Mouse (Mus musculus): Measurements from ENCODE around the gene Dtl. TPM values are rescaled to one million over a fixed set of nuclear protein-coding genes. Genes with fewer than 3 reads are reported as not detected.

Dtl gene
- polyA plus RNA-seq, 1 experiment from 2014 or later, result 3.4 TPM

DNA sequence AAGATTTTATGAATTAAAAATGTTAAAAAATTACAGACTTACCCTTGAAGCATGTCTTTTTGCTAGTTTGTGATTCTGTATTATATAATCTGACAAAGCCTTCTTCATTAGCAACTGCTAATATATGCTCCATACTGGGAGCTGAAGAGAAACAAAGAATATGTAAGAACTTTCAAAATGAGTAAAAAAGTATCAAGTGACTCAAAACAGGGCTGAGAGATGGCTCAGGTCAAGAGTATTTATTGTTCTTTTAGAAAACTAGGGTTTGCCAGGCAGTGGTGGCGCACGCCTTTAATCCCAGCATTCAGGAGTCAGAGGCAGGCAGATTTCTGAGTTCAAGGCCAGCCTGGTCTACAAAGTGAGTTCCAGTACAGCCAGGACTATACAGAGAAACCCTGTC, 5.7 kb downstream of the Dtl start:
- Histone ChIP-seq H3K36me3 (ENCODE audit: control insufficient read depth, insufficient read depth, low read length) (no peaks in the 10 kb centered on the region), H3K4me3 (ENCODE audit: low read depth, low read length) (no peak overlapping the region), H3K9ac (ENCODE audit: low read depth, low read length) (no peak overlapping the region), H3K4me2 (ENCODE audit: low read length) (no peak overlapping the region), H3K9me3 (replicated peaks; ENCODE audit: control insufficient read depth, low read length, poor library complexity, severe bottlenecking) (no peaks in the 10 kb centered on the region), H3K4me1 (ENCODE audit: control insufficient read depth, insufficient read depth, low read length) (peaks cover 2% of the 10 kb centered on the region), H3K27ac (ENCODE audit: low read length) (no peak overlapping the region), H3K27me3 (ENCODE audit: control insufficient read depth, insufficient read depth, low read depth, low read length) (no peaks in the 10 kb centered on the region)
- ATAC-seq, result no peak
- WGBS, result 96% methylated on average over 2 of the region's 2 CpGs

DNA sequence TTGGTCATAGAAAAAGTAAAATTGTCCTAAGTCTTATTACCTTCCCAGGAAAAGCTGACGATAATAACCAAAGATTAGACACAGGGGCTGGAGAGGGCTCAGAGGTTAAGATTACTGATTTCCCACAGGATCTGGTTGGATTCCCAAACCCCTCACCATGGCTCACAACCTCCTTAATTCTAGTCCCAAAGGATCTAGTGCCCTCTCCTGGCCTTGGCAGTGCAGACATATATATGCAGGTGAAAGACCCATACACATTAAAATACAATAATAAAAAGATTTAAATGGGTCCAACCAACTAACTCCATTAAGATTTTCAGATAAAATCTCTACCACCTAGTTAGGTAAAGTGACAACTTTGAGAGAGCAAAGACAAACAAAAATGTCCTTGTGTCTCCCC, 7.5 kb downstream of the Dtl start:
- no peak overlapping the region for H3K9ac ChIP-seq (ENCODE audit: low read depth, low read length)
- no peaks in the 10 kb centered on the region for H3K27me3 ChIP-seq (ENCODE audit: control insufficient read depth, insufficient read depth, low read depth, low read length)
- H3K9me3 ChIP-seq (replicated peaks; ENCODE audit: control insufficient read depth, low read length, poor library complexity, severe bottlenecking), result no peaks in the 10 kb centered on the region
- no peaks in the 10 kb centered on the region for H3K36me3 ChIP-seq (ENCODE audit: control insufficient read depth, insufficient read depth, low read length)
- 82% methylated on average over 1 of the region's 1 CpGs for WGBS
- H3K4me2 ChIP-seq (ENCODE audit: low read length), result no peak overlapping the region
- no peak overlapping the region for H3K27ac ChIP-seq (ENCODE audit: low read length)
- H3K4me3 ChIP-seq (ENCODE audit: low read depth, low read length), result no peak overlapping the region
- no peaks in the 10 kb centered on the region for H3K4me1 ChIP-seq (ENCODE audit: control insufficient read depth, insufficient read depth, low read length)
- ATAC-seq, result no peak

DNA sequence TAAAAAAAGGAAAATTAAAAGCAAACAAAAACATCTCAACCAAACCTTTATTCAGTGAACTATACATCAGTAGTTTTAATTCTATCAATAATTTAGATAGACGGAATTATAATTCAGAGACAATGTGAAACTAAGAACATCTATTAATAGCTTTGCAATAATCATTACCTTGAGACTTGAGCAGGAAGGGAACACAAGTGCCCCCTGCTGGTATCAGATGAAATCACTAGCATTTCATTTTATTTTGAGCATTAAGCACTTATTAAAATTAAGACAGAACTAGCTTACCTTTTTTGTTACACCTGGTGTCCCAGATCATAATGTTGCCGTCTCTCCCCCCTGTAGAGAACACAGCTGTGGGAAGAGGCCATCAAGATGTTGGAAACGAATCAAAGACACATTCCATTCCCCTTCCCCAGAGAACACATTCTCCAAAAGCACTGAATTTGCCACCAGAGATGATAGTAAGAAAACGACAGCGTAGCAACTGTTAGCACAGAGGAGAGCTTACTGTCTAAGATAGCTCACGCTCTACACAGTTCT, 12.4 kb downstream of the Dtl start:
- Histone ChIP-seq H3K9me3 (replicated peaks; ENCODE audit: control insufficient read depth, low read length, poor library complexity, severe bottlenecking) (no peaks in the 10 kb centered on the region), H3K36me3 (ENCODE audit: control insufficient read depth, insufficient read depth, low read length) (no peaks in the 10 kb centered on the region), H3K4me1 (ENCODE audit: control insufficient read depth, insufficient read depth, low read length) (no peaks in the 10 kb centered on the region), H3K27ac (ENCODE audit: low read length) (no peak overlapping the region), H3K9ac (ENCODE audit: low read depth, low read length) (no peak overlapping the region), H3K27me3 (ENCODE audit: control insufficient read depth, insufficient read depth, low read depth, low read length) (no peaks in the 10 kb centered on the region), H3K4me3 (ENCODE audit: low read depth, low read length) (no peak overlapping the region), H3K4me2 (ENCODE audit: low read length) (no peak overlapping the region)
- WGBS, result 75% methylated on average over 6 of the region's 6 CpGs
- ATAC-seq, result no peak

DNA sequence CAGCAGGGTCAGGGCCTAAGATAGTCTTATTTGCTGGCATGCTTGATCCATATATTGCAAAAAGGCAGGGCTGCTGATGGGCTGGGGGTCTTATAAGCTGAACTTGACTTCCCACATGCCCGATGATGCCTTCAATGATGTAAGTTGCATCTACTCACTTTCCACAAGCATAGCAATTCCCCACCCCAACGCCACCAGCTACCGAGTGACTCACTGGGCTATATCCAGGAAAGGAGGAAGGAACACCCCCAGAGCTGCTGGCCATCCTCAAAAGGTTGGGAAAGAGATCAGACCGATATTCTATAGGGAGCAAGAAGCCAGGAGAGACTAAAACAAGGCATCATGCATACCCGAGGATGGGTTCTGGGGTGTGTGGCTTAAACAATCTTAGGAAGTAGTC, 15.6 kb downstream of the Dtl start:
- H3K36me3 ChIP-seq (ENCODE audit: control insufficient read depth, insufficient read depth, low read length), result no peaks in the 10 kb centered on the region
- H3K9ac ChIP-seq (ENCODE audit: low read depth, low read length), result no peak overlapping the region
- no peak overlapping the region for H3K4me2 ChIP-seq (ENCODE audit: low read length)
- 91% methylated on average over 5 of the region's 5 CpGs for WGBS
- no peak for ATAC-seq
- no peaks in the 10 kb centered on the region for H3K27me3 ChIP-seq (ENCODE audit: control insufficient read depth, insufficient read depth, low read depth, low read length)
- H3K9me3 ChIP-seq (replicated peaks; ENCODE audit: control insufficient read depth, low read length, poor library complexity, severe bottlenecking), result no peaks in the 10 kb centered on the region
- H3K27ac ChIP-seq (ENCODE audit: low read length), result no peak overlapping the region
- no peaks in the 10 kb centered on the region for H3K4me1 ChIP-seq (ENCODE audit: control insufficient read depth, insufficient read depth, low read length)
- H3K4me3 ChIP-seq (ENCODE audit: low read depth, low read length), result no peak overlapping the region

DNA sequence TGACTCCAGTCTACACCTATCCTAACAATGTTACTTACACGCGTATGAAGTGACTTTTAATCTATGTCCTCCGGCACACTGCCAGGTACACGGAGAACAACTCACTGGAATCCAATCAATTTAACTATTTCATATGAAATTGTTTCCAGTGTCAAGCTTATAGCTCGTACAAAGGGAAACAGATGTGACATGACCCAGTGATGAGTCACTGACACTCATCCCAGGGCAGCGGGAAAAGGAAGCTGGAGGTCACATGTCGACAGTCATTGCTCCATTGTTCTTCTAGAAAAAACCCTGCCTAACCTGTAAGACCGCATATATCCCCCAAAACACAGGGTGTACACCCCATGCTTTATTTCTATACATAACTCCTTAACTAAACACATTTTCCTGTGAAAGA, 18.2 kb downstream of the Dtl start:
- no peak overlapping the region for H3K4me3 ChIP-seq (ENCODE audit: low read depth, low read length)
- no peaks in the 10 kb centered on the region for H3K27me3 ChIP-seq (ENCODE audit: control insufficient read depth, insufficient read depth, low read depth, low read length)
- no peak overlapping the region for H3K4me2 ChIP-seq (ENCODE audit: low read length)
- H3K9me3 ChIP-seq (replicated peaks; ENCODE audit: control insufficient read depth, low read length, poor library complexity, severe bottlenecking), result no peaks in the 10 kb centered on the region
- H3K27ac ChIP-seq (ENCODE audit: low read length), result no peak overlapping the region
- H3K36me3 ChIP-seq (ENCODE audit: control insufficient read depth, insufficient read depth, low read length), result no peaks in the 10 kb centered on the region
- H3K4me1 ChIP-seq (ENCODE audit: control insufficient read depth, insufficient read depth, low read length), result no peaks in the 10 kb centered on the region
- no peak for ATAC-seq
- 86% methylated on average over 8 of the region's 8 CpGs for WGBS
- H3K9ac ChIP-seq (ENCODE audit: low read depth, low read length), result no peak overlapping the region

DNA sequence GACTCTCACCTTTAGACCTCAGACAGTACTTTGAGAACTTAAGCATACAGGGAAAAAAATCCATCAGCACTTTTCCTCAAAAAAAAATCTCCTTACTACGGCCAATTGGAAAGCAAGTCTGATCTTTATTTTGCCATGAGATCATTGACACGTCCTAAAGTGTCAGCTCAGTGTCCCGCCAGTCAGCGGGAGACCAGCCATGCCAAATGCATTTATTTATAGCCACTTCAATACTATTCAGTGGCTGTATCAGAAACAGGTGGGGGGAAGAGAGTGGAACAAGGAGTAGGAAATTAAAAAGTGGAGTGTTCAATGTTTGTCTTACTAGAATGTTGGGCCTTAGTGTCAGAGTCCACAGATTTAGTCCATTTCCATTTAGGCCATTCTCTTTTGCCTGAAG, 24.6 kb downstream of the Dtl start:
- Histone ChIP-seq H3K27me3 (ENCODE audit: control insufficient read depth, insufficient read depth, low read depth, low read length) (no peaks in the 10 kb centered on the region), H3K36me3 (ENCODE audit: control insufficient read depth, insufficient read depth, low read length) (no peaks in the 10 kb centered on the region), H3K9me3 (replicated peaks; ENCODE audit: control insufficient read depth, low read length, poor library complexity, severe bottlenecking) (no peaks in the 10 kb centered on the region), H3K4me3 (ENCODE audit: low read depth, low read length) (no peak overlapping the region), H3K9ac (ENCODE audit: low read depth, low read length) (no peak overlapping the region), H3K4me1 (ENCODE audit: control insufficient read depth, insufficient read depth, low read length) (no peaks in the 10 kb centered on the region), H3K4me2 (ENCODE audit: low read length) (no peak overlapping the region), H3K27ac (ENCODE audit: low read length) (no peak overlapping the region)
- WGBS, result 60% methylated on average over 4 of the region's 4 CpGs
- ATAC-seq, result no peak

DNA sequence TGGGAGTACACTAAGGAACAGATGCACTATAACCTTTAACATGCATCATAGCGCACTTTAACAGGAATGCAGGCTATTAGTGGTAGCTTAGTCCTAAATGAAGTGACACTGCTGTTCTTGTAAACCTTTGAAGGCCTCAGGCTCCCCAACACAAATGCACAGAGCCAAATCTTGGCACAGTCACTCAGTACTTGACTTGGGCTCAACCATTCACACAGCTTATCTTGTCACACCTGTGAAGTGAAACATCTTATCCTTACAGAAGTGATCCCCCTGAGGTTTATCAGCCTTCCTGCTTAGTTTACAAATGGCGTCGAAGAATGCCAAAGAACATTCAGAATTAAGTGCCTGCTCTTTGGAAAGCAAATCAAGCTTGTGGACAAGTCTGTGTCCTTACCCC, 31.6 kb downstream of the Dtl start:
- H3K36me3 ChIP-seq (ENCODE audit: control insufficient read depth, insufficient read depth, low read length), result no peaks in the 10 kb centered on the region
- no peak overlapping the region for H3K4me3 ChIP-seq (ENCODE audit: low read depth, low read length)
- no peak overlapping the region for H3K4me2 ChIP-seq (ENCODE audit: low read length)
- no peaks in the 10 kb centered on the region for H3K4me1 ChIP-seq (ENCODE audit: control insufficient read depth, insufficient read depth, low read length)
- no peak overlapping the region for H3K27ac ChIP-seq (ENCODE audit: low read length)
- ATAC-seq, result no peak
- WGBS, result 93% methylated on average over 3 of the region's 3 CpGs
- no peaks in the 10 kb centered on the region for H3K27me3 ChIP-seq (ENCODE audit: control insufficient read depth, insufficient read depth, low read depth, low read length)
- no peaks in the 10 kb centered on the region for H3K9me3 ChIP-seq (replicated peaks; ENCODE audit: control insufficient read depth, low read length, poor library complexity, severe bottlenecking)
- no peak overlapping the region for H3K9ac ChIP-seq (ENCODE audit: low read depth, low read length)

DNA sequence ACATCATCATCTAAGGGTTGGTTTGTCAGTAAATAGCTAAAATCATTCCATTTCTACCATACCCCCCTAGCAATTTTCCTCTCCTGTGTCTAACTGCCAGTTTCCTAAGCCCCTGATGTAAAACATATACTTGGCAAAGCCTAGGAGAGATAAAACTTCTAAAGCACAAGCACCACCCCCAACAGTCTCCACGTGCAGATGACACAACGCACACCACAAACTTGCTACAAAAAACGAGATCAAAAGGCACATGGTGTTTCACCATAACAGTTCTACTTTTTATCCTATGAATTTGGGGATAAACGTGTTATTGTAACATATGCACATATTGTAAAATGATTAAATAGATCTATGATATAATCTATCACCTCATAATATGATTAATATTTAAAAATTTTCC, 33.7 kb downstream of the Dtl start:
- H3K4me1 ChIP-seq (ENCODE audit: control insufficient read depth, insufficient read depth, low read length), result no peaks in the 10 kb centered on the region

DNA sequence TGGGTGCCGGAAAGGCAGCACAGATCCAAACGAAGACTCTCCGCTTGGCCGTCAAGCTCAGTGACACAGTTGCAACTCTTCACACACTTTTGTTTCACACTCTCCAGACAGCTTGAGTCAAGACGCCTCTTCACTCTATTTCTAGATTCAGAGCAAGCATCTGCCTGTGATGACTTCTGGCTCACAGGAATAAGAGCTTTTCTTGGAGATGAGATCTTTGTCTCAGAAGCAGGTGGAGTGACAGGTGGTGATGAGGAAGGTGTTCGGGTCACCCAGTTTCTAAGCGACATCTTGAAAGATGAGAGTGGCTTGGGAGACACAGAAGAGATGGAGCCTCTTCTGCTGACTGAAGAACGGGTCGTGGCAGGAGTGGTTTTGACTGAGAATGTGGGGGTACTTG, 34.3 kb downstream of the Dtl start:
- Histone ChIP-seq H3K27me3 (ENCODE audit: control insufficient read depth, insufficient read depth, low read depth, low read length) (no peaks in the 10 kb centered on the region), H3K9ac (ENCODE audit: low read depth, low read length) (no peak overlapping the region), H3K36me3 (ENCODE audit: control insufficient read depth, insufficient read depth, low read length) (no peaks in the 10 kb centered on the region), H3K4me1 (ENCODE audit: control insufficient read depth, insufficient read depth, low read length) (no peaks in the 10 kb centered on the region), H3K9me3 (replicated peaks; ENCODE audit: control insufficient read depth, low read length, poor library complexity, severe bottlenecking) (no peaks in the 10 kb centered on the region), H3K27ac (ENCODE audit: low read length) (no peak overlapping the region), H3K4me2 (ENCODE audit: low read length) (no peak overlapping the region), H3K4me3 (ENCODE audit: low read depth, low read length) (no peak overlapping the region)
- ATAC-seq, result no peak
- WGBS, result 97% methylated on average over 9 of the region's 9 CpGs

More for the DNA sequence above, 33.7 kb downstream of the Dtl start:
- Histone ChIP-seq H3K4me3 (ENCODE audit: low read depth, low read length) (no peak overlapping the region), H3K27me3 (ENCODE audit: control insufficient read depth, insufficient read depth, low read depth, low read length) (no peaks in the 10 kb centered on the region), H3K4me2 (ENCODE audit: low read length) (no peak overlapping the region), H3K9me3 (replicated peaks; ENCODE audit: control insufficient read depth, low read length, poor library complexity, severe bottlenecking) (no peaks in the 10 kb centered on the region), H3K27ac (ENCODE audit: low read length) (no peak overlapping the region), H3K36me3 (ENCODE audit: control insufficient read depth, insufficient read depth, low read length) (no peaks in the 10 kb centered on the region), H3K9ac (ENCODE audit: low read depth, low read length) (no peak overlapping the region)
- ATAC-seq, result no peak
- WGBS, result 94% methylated on average over 4 of the region's 4 CpGs

DNA sequence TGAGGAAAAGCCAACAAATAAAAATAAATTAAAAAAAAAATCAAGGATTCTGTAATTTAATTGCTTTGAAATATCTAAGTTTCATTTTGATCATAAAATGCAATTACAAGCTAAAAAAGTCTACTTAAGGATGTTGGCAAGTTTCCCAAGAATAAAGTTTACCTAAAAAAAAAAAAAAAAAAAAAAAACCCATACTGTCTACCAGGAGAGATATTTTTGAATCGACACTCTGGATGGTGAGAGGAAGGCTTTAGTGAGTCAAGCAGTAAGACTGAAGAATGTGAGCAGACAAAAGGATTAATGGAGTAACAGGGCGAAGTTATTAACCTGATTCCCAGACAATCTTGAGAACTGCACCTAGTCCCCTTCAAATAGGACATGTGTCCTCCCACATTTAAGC, 35.0 kb downstream of the Dtl start:
- Histone ChIP-seq H3K36me3 (ENCODE audit: control insufficient read depth, insufficient read depth, low read length) (no peaks in the 10 kb centered on the region), H3K4me3 (ENCODE audit: low read depth, low read length) (no peak overlapping the region), H3K27ac (ENCODE audit: low read length) (no peak overlapping the region), H3K4me1 (ENCODE audit: control insufficient read depth, insufficient read depth, low read length) (no peaks in the 10 kb centered on the region), H3K4me2 (ENCODE audit: low read length) (no peak overlapping the region), H3K9ac (ENCODE audit: low read depth, low read length) (no peak overlapping the region), H3K9me3 (replicated peaks; ENCODE audit: control insufficient read depth, low read length, poor library complexity, severe bottlenecking) (no peaks in the 10 kb centered on the region), H3K27me3 (ENCODE audit: control insufficient read depth, insufficient read depth, low read depth, low read length) (no peaks in the 10 kb centered on the region)
- no peak for ATAC-seq
- WGBS, result 84% methylated on average over 2 of the region's 2 CpGs

All from midbrain, embryonic 16.5 days (tissue).